17 mouse cellular contexts compared by ENCODE assay signal in the genomic region with DNA sequence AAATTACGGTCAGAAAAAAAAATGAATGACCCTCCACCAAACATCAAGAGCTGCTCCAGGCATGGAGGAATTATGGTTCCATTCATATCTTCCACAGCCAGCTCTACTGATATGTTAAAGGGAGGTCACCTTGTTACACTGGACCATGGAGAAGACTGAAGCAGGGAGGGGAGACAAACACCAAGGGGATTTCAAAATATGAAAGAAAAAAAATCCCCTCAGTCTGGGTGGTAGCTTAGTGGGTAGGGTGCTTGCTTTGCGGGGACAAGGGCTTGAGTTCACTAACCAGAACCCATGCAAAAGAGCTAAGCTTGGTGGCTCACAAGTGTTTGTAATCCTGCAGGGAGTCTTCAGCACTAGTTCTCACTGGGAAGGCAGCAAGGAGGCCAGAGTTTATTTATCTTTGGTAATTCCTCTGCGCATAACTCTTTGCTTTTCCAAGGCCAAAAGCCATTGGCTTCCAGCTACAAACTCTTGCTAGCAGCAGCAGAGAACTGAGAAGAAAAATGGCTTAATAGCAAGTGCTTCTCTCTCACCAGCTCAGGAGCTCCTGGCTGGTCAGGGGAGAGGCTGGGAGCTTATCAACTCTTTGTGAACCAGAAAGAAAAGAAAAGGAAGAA. TPM values are rescaled to one million over a fixed set of nuclear protein-coding genes. Genes with fewer than 3 reads are reported as not detected.
DNase-seq lines count a peak whose midpoint lies in the region; ATAC-seq lines count a peak whose summit lies in the region.
"Had no signal": no experiment of that assay in that cellular context is flagged by ENCODE, and none has a peak within 500 bp of the region (broad histone marks: within the 10 kb centered on the region; RNA-seq: fewer than 3 reads in every experiment).

No protein-coding gene starts in this region.

- peak; percentile 35 for DNase-seq in heart, adult 8-10 months (ENCODE audit: low spot score)
- DNase-seq in neural tube, embryonic 11.5 days (ENCODE audit: low spot score), result no peak
- no peak for DNase-seq in neural tube, embryonic 10.5 days (ENCODE audit: extremely low spot score, low spot score)
- DNase-seq in A20 (ENCODE audit: low read depth, low spot score), result peak; percentile 27
- peak; percentile 62 for DNase-seq in splenic B cell, adult 2 months (ENCODE audit: low read depth, low spot score)
- DNase-seq in natural killer cell, adult 2 months (ENCODE audit: low spot score in 2 of 2), result no peak
- DNase-seq: adrenal gland, postnatal 10 days; cerebellum, adult 11-12 months; cerebellum, adult 9-10 months; cerebellum, postnatal 25 days had no signal

- no peak overlapping the region for H3K4me3 ChIP-seq in heart, embryonic 12.5 days
- H3K4me3 ChIP-seq in neural tube, embryonic 11.5 days (ENCODE audit: low read depth, low read length), result no peak overlapping the region
- H3K4me3 ChIP-seq: embryonic facial prominence, embryonic 13.5 days; forebrain, embryonic 12.5 days; heart, adult 2 months; hindbrain, embryonic 13.5 days had no signal

- no peak overlapping the region for H3K4me2 ChIP-seq in heart, embryonic 12.5 days
- H3K4me2 ChIP-seq in neural tube, embryonic 11.5 days (ENCODE audit: low read depth), result no peak overlapping the region
- H3K4me2 ChIP-seq: embryonic facial prominence, embryonic 13.5 days; forebrain, embryonic 12.5 days; hindbrain, embryonic 13.5 days had no signal

- peaks cover 2% of the 10 kb centered on the region; the same call in 1 of the 2 replicates for H3K36me3 ChIP-seq in heart, embryonic 12.5 days
- no peaks in the 10 kb centered on the region for H3K36me3 ChIP-seq in neural tube, embryonic 11.5 days (ENCODE audit: control insufficient read depth, insufficient read depth, low read length)
- H3K36me3 ChIP-seq in splenic B cell, adult 2 months (ENCODE audit: control insufficient read depth, insufficient read depth, low read length, poor library complexity, severe bottlenecking), result peaks cover 14% of the 10 kb centered on the region
- H3K36me3 ChIP-seq: embryonic facial prominence, embryonic 13.5 days; forebrain, embryonic 12.5 days; hindbrain, embryonic 13.5 days had no signal

- H3K27me3 ChIP-seq in heart, embryonic 12.5 days (replicated peaks), result no peaks in the 10 kb centered on the region
- no peaks in the 10 kb centered on the region for H3K27me3 ChIP-seq in neural tube, embryonic 11.5 days (ENCODE audit: control insufficient read depth, insufficient read depth, low read length)
- no peaks in the 10 kb centered on the region for H3K27me3 ChIP-seq in splenic B cell, adult 2 months (ENCODE audit: control insufficient read depth, insufficient read depth, low read length, poor library complexity, severe bottlenecking)
- H3K27me3 ChIP-seq: embryonic facial prominence, embryonic 13.5 days; forebrain, embryonic 12.5 days; hindbrain, embryonic 13.5 days had no signal

- 84% methylated on average over 3 of the region's 3 CpGs for WGBS in heart, embryonic 12.5 days
- WGBS in neural tube, embryonic 11.5 days, result 83% methylated on average over 3 of the region's 3 CpGs

- H3K27ac ChIP-seq in heart, embryonic 12.5 days (ENCODE audit: poor library complexity, severe bottlenecking), result no peak overlapping the region
- H3K27ac ChIP-seq in neural tube, embryonic 11.5 days (ENCODE audit: low read depth, low read length), result peak overlapping the region; percentile 49; the same call in 1 of the 2 replicates
- H3K27ac ChIP-seq: embryonic facial prominence, embryonic 13.5 days; forebrain, embryonic 12.5 days; heart, adult 2 months; hindbrain, embryonic 13.5 days; hindbrain, postnatal 0 days had no signal

- peaks cover 15% of the 10 kb centered on the region for H3K4me1 ChIP-seq in heart, embryonic 12.5 days (replicated peaks)
- no peaks in the 10 kb centered on the region; the same call in 1 of the 2 replicates for H3K4me1 ChIP-seq in neural tube, embryonic 11.5 days (ENCODE audit: control insufficient read depth, insufficient read depth, low read length)
- H3K4me1 ChIP-seq: embryonic facial prominence, embryonic 13.5 days had no signal

- ATAC-seq in heart, embryonic 12.5 days (ENCODE audit: insufficient number of reproducible peaks, low FRiP score), result no peak
- no peak for ATAC-seq in neural tube, embryonic 11.5 days (ENCODE audit: insufficient read depth, low FRiP score, low TSS enrichment)
- ATAC-seq: forebrain, embryonic 16.5 days; hindbrain, postnatal 0 days had no signal

- no peak overlapping the region for H3K9ac ChIP-seq in heart, embryonic 12.5 days
- no peak overlapping the region for H3K9ac ChIP-seq in neural tube, embryonic 11.5 days (ENCODE audit: low read length)
- H3K9ac ChIP-seq: embryonic facial prominence, embryonic 13.5 days; forebrain, embryonic 12.5 days; hindbrain, embryonic 13.5 days had no signal

- no peaks in the 10 kb centered on the region for H3K9me3 ChIP-seq in heart, embryonic 12.5 days (replicated peaks)
- H3K9me3 ChIP-seq in neural tube, embryonic 11.5 days (ENCODE audit: control insufficient read depth, low read length), result no peaks in the 10 kb centered on the region
- H3K9me3 ChIP-seq: embryonic facial prominence, embryonic 13.5 days; forebrain, embryonic 12.5 days; hindbrain, embryonic 13.5 days had no signal

RNA-seq across cellular contexts. Expression of a gene that starts 23.8 kb away (rescaled TPM):
- total RNA-seq in heart, adult 8-10 months (2022), result 10 to 100 TPM; 16.1 to 18.7 (median 17.6) TPM
- polyA plus RNA-seq in heart, embryonic 12.5 days (2016; fragmentation: Nextera tagmentation; extraction: Ambion mirVana), result 8.7 and 8.8 TPM in 2 replicates
- polyA plus RNA-seq in neural tube, embryonic 11.5 days (2014; fragmentation: Nextera tagmentation; extraction: Ambion mirVana), result 3.8 and 3.9 TPM in 2 replicates

Comparison
In these comparisons a context has a peak if more than half of its experiments do, and no peak if none do; other contexts are left out.
1. DNase-seq: peak in heart, adult 8-10 months (single experiment), A20 (single experiment) and splenic B cell, adult 2 months (single experiment); none in neural tube, embryonic 11.5 days (single experiment), neural tube, embryonic 10.5 days (single experiment) and natural killer cell, adult 2 months (0 of 2).